Mouse (Mus musculus): Measurements from ENCODE around the gene Ifit1bl2.
A peak's percentile ranks its signal among the peaks of the same experiment; 100 is the strongest.
"Not testable (repeated sequence)": the region's sequence is repeated elsewhere in the genome, so short reads cannot be mapped to it uniquely, and the experiment has no call there.

The Ifit1bl2 gene

GRCm38 (mm10) chr19:34640623-34641022 lies at the start of gene Ifit1bl2, which contains the start of gene Ifit1:
Gene Ifit1bl2 (minus strand): TSS chr19:34640743.
Gene Ifit1 (plus strand): TSS chr19:34640871.
- DNase-seq: peak; percentile 25

- DNase-seq: no peak
Observed at GRCm38 (mm10) chr19:34685530-34685929, 45.0 kb upstream of the Ifit1bl2 start.

DNA sequence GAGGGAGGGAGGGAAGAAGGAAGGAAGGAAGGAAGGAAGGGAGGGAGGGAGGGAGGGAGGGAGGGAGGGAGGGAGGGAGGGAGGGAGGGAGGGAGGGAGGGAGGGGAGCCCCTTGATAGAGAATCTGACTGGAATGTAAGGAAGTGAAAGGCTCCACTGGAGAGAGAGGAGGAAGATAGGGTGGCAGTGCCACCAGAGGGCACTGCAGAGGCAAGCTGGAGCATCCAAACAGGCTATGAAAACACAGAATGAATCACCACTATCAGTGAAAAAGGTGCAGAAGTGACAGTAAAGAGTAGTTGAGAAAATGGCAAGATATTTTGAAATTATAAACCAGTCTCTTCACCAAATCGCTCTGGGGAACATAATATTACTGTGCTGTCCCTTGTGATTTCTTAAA lies 44.3 kb upstream of the Ifit1bl2 start:
- peak; percentile 12 for DNase-seq

GRCm38 (mm10) chr19:34678428-34678827 lies 37.9 kb upstream of the Ifit1bl2 start:
- DNase-seq: no peak

DNA sequence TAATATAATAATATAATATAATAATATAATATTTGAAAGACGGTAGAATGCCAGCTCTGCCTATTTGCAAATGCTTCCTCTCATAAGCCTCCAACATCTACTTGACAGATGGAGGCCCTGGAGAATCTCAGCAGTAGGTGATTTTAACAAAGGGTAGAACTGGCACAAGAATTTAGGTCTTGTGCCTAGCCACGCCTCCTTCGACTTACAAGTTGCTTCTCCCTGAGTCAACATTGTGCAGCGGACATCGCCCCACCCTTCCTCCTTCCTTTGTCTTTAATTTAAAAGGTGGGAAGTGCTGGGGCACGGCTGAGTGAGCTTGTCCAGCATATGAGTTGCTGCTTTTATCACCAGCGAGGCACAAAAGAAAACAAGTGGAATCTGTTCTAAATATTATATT lies 32.9 kb upstream of the Ifit1bl2 start:
- DNase-seq: no peak

DNA sequence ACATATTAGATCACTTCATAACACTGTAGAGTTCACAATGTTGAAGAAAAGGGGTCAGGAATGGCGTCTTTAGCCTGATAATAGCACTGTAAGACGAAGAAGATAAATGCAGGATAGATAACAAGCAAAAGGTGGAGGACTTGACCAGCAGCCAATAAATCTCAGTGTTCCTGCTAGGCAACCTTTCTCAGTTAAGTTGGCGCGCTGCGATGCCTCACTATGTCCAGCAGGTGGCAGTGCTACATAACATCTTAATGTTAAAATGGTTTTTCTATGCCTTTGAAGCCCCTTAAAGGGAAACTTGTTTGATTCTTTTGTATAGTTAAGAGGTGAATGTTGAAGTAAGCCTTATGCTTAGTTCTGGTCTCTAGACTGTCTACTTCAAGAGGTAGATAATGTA lies 25.6 kb upstream of the Ifit1bl2 start:
- DNase-seq: peak; percentile 60

- no peak for DNase-seq
Observed at GRCm38 (mm10) chr19:34662740-34663139, 22.2 kb upstream of the Ifit1bl2 start.

GRCm38 (mm10) chr19:34662067-34662507 lies 21.5 kb upstream of the Ifit1bl2 start:
- peak; percentile 25 for DNase-seq

DNA sequence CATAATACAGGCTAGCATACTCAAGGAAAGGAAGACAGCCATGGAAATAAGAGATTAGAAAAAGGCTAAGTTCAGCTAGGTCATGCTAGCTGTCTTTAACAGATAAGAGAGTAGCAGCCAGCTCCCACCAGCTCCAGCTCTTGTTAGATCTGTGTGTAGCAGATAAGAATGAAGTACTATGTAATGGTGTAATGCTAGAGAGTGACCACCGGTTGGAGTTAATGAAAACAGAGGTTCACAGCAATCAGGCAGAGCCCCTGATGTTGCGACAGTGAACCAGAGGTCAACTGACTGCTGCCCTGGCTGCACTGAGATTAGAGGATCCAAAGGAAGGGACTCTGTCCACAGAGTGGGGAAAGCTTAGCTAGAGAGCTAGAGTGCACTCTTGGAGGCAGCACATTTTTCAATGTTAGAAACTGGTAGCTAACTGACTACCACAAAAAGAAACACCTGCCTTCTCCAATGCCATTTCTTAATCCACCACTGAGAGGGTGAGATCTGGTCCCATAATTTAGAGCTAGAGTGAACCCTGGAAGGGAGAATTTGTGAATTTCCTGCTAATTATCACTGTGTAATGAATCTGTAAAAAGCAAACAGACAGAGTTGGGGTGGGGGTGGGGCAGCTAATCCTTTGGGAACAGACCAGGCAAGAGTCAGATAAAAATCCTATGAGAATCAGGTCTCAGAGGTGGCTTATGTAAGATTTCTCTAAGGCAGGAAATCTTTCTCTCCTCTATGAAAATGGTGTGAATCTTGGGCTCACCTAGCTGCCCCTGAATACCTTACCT lies 16.2 kb upstream of the Ifit1bl2 start:
- no peak for DNase-seq

GRCm38 (mm10) chr19:34655227-34655805 lies 14.8 kb upstream of the Ifit1bl2 start:
- DNase-seq: no peak

DNA sequence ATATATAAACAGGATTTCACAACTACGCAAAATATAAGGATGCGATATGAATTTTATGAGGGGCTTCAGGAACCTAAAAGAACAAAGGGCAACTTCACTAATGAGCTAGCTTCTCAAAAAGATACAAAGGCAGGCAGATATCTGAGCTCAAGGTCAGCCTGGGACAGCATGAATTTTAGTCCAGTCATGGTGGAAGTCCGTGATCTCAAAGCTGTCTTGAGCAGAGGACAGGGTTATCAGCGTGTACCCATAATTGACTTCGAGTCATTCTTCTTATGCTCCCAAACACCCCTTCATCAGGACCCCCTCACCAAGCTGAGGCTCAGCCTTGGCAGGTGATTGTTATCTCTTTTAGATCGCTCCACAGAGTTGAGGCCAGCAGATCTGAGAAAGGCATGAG lies 10.5 kb upstream of the Ifit1bl2 start:
- DNase-seq: no peak

DNA sequence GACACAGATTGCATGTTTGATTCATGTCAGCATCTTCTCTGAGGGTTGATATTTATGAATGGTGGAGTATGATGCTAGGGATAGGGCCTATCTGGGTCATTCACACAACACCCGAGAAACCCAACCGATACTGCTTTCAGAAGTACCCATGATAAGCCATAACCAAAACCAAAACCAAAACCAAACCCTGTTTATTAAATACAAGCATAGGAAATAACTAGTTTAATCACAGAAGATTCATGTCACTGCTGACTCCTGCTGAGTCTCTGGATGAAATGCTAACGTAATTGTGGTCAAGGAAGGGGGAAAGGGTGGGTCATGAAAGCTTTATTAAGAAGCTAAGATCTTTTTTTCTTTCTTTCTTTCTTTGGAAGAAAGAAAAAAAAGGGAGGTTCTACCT lies 9.7 kb upstream of the Ifit1bl2 start:
- no peak for DNase-seq

- DNase-seq: not testable (repeated sequence)
Observed at GRCm38 (mm10) chr19:34647630-34648029, 7.1 kb upstream of the Ifit1bl2 start.

GRCm38 (mm10) chr19:34642616-34643015 lies 2.1 kb upstream of the Ifit1bl2 start:
- no peak for DNase-seq

DNA sequence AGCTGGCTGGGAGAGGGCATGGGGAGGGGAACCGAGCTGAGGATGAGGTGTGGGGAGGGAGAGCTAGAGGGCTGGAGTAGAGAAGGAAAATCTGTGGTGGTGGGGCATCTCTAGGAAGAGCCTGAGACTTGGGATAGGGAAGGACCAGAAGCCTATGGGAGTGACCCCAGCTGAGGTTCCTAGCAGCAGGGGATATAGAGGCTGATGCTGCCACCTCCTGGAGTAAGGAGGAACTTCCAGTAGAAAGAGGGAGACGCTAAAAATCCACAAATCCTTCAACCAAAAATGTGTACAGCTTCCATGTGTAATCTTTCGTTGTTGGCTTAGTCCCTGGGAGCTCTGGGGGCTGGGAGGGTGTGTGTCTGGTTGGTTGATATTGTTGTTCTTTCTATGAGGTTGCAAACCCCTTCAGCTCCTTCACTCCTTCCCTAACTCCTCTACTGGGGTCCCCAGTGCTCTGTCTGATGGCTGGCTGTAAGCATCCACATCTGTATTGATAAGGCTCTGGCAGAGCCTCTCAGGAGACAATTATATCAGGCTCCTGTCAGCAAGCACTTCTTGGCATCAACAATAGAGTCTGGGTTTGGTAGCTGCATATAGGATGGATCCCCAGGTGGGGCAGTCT lies 3.5 kb downstream of the Ifit1bl2 start:
- peak; percentile 60 for DNase-seq

DNA sequence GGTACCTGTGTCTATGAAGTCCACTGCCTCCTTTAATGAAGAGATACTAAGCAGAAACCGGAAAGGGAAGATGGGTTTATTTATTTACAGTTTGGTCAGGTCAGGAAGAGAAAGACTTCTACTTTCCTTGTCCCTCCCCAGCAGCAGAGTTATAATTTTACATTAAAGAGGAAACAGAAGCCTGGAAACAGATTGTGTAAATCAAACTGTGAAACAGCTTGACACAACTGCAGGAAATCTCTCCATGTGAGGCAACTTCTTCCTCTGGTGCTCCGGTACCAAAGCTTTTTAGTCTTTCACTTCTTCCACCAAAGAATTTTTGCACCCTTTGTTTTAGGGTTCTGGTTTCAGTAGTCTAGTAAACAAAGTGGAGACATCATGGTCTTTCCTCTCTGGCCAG lies 7.1 kb downstream of the Ifit1bl2 start:
- DNase-seq: no peak

DNA sequence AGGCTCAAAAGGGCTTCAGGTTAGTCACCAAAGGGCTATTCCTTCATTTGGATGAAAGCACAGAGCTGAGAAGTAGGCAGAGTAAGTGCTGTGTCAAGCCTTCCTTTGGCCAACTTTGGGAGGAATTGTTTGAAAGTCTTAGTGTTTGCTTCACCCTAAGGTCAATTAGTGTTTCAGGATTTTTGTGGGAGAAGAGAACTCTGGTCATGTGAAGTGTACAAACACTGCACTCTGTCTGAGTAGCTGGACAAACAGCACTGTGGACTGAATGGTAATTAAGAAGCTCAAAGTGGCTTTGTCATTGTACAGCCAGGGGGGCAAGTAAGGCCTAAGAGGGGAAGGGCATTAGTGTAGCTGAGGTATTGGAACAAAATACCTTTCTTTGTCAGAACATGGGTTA lies 9.1 kb downstream of the Ifit1bl2 start:
- no peak for DNase-seq

DNA sequence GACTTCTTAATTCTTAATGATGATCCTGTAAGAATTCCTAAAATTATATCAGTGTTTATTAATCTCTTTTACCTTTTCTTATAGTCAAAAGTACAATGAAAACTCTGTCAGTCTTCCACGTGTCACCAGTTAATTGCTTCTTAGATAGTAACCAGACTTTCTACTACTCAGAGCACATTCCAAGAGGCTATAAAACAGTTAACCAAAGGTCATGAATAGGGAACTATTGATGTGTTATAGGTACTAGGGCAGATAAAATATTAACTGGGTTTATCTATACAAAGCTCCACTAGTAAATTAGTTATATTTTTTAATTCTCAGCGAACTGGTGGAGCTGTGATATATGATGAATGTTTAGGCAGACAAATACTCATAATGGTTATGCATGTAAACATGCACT lies 13.0 kb downstream of the Ifit1bl2 start:
- DNase-seq: no peak

GRCm38 (mm10) chr19:34624663-34625062 lies 15.9 kb downstream of the Ifit1bl2 start:
- no peak for DNase-seq

DNA sequence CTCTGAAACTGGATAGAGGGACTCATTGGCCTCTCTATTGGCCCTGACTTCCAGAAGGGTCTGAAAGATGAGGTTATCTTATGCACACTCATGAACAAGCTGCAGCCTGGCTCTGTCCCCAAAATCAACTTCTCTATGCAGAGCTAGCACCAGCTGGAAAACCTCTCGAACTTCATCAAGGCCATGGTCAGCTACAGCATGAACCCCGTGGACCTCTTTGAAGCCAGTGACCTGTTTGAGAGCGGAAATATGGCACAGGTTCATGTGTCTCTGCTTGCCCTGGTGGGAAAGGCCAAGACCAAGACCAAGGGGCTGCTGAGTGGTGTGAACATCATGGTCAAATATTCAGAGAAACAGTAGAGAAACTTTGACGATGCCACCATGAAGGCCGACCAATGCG lies 16.8 kb downstream of the Ifit1bl2 start:
- no peak for DNase-seq

GRCm38 (mm10) chr19:34620871-34621270 lies 19.7 kb downstream of the Ifit1bl2 start:
- DNase-seq: no peak

- not testable (repeated sequence) for DNase-seq
Observed at GRCm38 (mm10) chr19:34612243-34613001, 28.1 kb downstream of the Ifit1bl2 start.

GRCm38 (mm10) chr19:34610118-34610517 lies 30.4 kb downstream of the Ifit1bl2 start:
- not testable (repeated sequence) for DNase-seq

All from thymus, postnatal 25 days (tissue).